Mouse (Mus musculus) myocyte (in vitro differentiated cells): ENCODE data around the gene Letm1.

Source experiments
- POLR2A ChIP-seq: IDR thresholded peaks from one replicate; pipeline ENCODE4 v1.6.1; 2011; ENCODE audit warnings: low read depth, mild to moderate bottlenecking, control low read depth, moderate library complexity; ENCODE audit not compliant: insufficient read length
- REST ChIP-seq: IDR thresholded peaks from one replicate; pipeline ENCODE4 v1.6.1; 2011; ENCODE audit warnings: mild to moderate bottlenecking, control low read depth, moderate library complexity; ENCODE audit not compliant: insufficient read depth, insufficient read length
- TCF12 ChIP-seq: IDR thresholded peaks from one replicate; pipeline ENCODE4 v1.6.1; 2011; ENCODE audit warnings: mild to moderate bottlenecking, control low read depth; ENCODE audit not compliant: poor library complexity, insufficient read depth, severe bottlenecking
- TCF3 ChIP-seq: IDR thresholded peaks from one replicate; pipeline ENCODE4 v1.6.1; 2011; ENCODE audit warnings: low read depth, control low read depth; ENCODE audit not compliant: insufficient read length
- USF1 ChIP-seq: IDR thresholded peaks from one replicate; pipeline ENCODE4 v1.6.1; 2011; ENCODE audit warnings: low read depth, mild to moderate bottlenecking, control low read depth, moderate library complexity

DNA sequence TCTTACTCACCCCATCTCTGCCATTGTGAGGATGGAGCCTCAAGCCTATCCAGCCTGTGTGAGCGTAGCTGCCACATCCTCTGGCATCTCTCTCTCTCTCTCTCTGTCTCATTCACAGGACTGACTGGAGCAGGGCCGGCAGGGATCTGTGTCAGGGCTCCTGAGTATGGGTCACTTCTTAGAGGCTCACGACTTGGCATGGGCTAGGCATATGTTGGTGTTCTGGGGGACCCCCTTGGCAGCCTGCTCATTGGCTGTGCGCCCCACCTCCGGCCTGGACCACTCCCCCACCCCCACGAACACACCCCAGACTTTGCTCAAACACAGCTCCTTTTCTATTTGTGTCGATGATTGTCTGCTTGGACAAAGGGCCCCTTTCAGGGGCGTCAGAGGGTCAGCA, 78.6 kb downstream of the Letm1 start:
- TF ChIP-seq USF1 (no peak), TCF12 (no peak), REST (no peak), TCF3 (no peak), POLR2A (no peak)
